Mouse (Mus musculus) common myeloid progenitor, adult 5-6 weeks (primary cell): ENCODE results near the gene Cplx2. TPM values are rescaled to one million over a fixed set of nuclear protein-coding genes. Genes with fewer than 3 reads are reported as not detected.

ENCODE experiments used
- ATAC-seq: replicated peaks from 2 replicates; pipeline ENCODE4 v1.8.0; 2016; ENCODE audit warnings: low read depth, mild to moderate bottlenecking, moderate TSS enrichment, inconsistent platforms; ENCODE audit not compliant: poor library complexity, severe bottlenecking
- total RNA-seq: library from RNA; stranded (forward); fragments of 200-1000, 187-1606 nt; gene quantifications from 2 replicates; pipeline ENCODE4 v1.2.3, GENCODE M21; 2017

The Cplx2 gene
- total RNA-seq, 1 experiment from 2014 or later: 2.1 TPM

- ATAC-seq: no peak
Measured at GRCm38 (mm10) chr13:54364686-54365085, 6.5 kb upstream of the Cplx2 start.

DNA sequence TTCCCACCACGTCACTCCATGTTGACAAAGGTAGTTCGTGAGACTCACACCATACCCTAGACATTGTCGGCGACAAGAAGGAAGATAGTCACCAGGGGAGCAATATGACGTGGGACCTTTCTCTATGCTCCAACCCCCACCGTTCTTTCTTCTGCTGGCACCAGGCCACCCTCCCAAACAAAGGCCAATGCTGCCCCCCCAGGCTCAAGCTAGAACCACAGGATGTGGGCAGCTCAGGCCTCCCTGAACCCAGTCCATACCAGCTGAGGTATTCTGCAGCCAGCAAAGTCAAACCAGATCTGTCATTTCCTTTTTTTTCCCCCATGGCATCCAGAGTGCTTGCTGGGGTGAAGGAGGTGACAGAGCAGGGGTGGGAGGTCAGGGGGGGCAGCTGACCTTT, 3.4 kb upstream of the Cplx2 start:
- no peak for ATAC-seq

- no peak for ATAC-seq
Measured at GRCm38 (mm10) chr13:54368181-54368580, 3.0 kb upstream of the Cplx2 start.

DNA sequence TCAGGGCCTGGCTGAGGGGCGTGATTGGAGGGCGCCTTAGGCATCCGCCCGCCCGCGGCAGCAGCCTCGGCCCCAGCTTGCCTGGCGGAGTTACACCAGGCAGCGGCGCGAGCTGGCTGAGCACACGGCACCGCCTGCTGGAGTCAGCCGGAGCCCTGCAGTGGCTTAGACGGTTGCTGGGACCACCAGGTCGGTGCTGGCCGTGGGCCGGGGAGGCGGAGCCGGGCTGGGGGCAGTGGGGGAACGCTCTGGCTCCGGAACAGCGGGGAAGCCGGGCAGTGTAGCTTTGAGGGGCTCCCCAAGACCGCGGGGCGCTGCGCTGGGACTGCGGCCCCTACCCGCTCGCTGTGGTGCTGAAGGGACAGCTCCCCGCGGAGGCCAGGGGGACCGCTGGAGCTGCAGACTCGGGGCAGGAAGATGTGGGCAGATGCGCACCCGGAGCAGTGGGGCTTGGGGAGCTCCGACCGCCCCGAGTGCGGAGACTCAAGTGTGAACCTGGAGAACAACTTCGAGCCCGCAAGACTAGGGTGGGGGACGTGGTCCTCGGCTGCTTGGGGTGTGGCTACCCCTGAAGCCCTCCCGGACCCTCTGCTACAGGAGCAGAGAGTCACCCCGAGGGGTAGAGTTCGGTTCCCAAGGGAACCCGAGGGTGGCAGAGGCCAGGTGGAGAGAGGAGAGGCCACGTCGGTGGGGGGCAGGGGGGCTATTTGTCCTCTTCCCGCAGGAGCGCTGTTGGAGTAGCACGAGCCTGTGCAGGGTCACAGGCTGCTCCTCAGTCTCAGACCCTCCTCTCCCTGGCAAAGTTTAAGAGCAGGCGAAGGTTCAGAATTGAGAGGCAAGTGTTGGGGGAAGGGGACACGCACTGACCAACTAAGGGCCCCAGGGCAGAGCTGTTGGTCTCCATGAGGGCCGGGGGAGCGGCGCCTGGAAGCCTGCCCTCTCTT, 510 bp downstream of the Cplx2 start:
- peak; percentile 92 for ATAC-seq

DNA sequence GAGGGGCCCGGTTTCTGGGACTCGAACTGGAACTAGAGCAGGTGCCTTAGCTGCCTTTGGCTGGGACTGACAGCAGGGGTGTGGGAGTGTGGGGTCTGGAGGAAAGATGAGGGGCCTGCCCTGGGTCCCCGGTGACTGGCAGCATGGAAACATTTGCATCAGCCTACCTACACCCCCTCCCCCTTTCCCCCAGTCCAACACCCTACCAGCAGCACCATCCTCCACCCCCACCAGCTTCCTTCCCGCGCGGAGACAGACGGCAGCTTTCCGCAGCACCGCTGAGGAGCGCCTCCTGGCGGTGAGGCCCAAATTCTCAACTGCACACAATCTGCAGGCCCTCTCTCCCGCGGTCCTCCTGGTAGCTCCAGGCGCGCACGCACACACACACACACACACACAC, 1.5 kb downstream of the Cplx2 start:
- peak; percentile 53; the same call in 1 of the 2 replicates for ATAC-seq

- ATAC-seq: no peak
Measured at GRCm38 (mm10) chr13:54374106-54374706, 3.1 kb downstream of the Cplx2 start.

- ATAC-seq: no peak
Measured at GRCm38 (mm10) chr13:54375497-54376495, 4.6 kb downstream of the Cplx2 start.

DNA sequence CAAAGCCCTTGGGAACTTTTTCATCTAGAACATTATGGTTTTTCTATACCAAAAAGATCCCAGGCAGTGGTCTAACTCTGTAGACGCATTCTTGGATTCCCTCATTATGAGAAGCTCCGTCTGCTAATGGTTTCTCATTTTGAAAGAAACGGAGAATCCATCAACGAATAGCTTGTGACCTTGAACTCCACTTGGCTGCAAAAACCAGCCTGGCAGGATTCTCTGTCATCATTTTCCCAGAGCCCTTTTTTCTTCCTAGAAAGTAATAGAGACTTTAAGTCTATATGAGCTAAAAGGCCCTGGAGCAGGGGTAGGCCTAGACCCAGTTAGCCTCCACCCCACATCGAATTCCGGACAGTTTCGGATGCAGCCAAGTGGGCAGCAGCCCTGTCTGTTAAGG, 5.6 kb downstream of the Cplx2 start:
- no peak for ATAC-seq

DNA sequence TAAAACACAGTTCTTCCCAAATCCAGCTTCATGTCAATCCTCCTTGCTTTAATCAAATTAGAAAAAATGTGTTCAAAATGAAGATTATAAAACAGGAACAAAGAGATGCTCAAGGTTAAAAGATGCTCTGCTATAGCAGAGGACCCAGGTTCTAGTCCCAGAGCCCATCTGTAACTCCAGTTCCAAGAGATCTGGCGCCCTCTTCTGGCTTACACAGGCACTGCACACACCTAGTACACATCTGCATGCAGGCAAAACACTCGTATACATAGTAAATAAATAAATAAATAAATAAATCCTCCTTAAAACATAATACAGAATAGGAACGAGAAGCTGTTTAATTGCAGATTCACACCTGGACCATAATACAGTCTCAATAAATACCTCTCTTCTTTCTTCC, 6.9 kb downstream of the Cplx2 start:
- no peak for ATAC-seq

GRCm38 (mm10) chr13:54380421-54380820, 9.3 kb downstream of the Cplx2 start:
- no peak for ATAC-seq

- ATAC-seq: no peak
Measured at GRCm38 (mm10) chr13:54381396-54381795, 10.2 kb downstream of the Cplx2 start.

- ATAC-seq: no peak
Measured at GRCm38 (mm10) chr13:54383531-54383930, 12.4 kb downstream of the Cplx2 start.

DNA sequence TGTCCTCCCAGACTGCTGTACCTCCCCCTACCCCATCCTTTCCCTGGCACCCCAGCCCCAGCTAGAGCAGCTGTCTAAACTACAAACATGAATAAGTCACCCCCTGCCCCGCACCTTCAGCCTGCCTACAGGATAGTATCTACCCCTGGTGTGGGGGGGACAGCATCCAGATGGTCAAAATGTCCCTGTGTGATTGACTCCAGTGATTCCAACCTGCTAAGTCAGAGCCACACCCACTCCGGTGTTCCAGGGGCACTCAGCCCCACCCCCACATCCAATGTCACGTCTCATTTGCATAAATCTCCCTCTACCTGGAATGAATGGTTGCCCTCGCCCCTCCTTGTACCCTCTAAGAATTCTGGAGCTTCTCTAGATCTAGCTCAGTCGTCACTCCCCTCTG, 13.4 kb downstream of the Cplx2 start:
- no peak for ATAC-seq

DNA sequence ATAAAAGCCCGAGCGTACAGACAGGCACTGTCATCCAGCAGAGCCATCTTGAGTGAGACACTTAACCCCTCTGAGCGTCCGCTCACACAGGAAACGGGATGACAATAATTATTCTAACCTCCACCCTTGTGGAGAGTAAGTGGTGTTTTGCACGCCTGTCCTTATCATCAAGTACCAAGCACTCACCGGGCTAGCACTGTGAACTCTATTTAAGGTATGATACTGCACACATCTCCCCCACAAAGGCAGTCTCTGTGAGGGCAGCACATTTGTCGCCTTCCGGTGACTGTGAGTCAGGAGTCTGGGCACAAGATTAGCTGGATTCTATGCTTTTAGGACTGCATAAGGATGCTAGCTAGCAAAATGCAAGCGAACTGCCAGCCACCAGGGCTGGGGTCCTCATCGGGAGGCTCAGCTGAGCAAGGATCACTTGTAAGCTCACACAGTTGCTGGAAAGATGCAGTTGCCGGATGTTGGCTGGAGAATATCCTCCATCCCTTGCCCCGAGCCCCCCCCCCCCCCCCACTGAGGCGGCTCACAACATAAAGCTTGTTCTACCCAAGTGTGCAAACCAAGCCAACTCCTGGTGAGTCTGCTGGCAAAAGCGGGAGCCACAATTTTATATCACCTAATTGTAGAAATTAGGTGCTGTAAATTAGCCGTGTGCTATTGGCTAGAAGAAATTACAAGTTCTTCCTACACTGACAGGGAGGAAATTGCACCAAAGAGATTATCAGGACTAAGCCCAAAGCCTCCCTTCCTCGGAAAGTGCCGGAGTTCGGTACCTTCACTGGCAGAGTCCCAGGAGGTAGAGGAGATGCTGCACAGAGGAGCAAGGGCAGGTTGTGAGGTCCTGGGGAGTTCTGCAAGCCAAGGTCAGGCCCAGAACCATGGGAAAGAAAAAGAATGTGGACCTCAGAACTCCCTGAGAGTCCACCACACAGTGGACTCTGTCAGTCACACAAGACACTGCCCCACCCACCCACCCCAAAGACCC, 14.2 kb downstream of the Cplx2 start:
- ATAC-seq: no peak

GRCm38 (mm10) chr13:54389971-54390564, 18.9 kb downstream of the Cplx2 start:
- ATAC-seq: no peak

DNA sequence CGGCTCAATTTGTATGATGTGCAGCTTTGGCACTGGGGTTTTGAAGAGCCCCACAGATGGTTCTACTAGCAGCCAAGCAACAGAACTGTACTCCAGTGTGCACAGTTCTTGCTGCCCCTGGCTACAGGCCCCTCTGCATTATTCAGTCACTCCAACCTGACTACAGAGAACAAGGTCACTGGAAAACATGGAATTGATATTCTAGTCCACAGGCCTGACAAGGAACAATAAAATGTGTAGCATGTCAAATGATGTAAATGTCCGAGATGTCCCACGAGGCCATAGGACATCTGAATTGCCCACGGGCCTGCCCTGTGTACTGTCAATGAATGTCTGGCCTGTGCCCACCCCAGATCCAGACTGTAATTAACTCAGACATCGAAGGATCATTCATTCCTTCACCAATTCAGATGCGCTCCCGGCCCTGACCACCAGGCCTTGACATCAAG, 19.4 kb downstream of the Cplx2 start:
- no peak for ATAC-seq

GRCm38 (mm10) chr13:54391313-54391712, 20.2 kb downstream of the Cplx2 start:
- ATAC-seq: no peak

GRCm38 (mm10) chr13:54397069-54397468, 25.9 kb downstream of the Cplx2 start:
- no peak for ATAC-seq
